Mouse (Mus musculus) bone marrow macrophage, adult 2 months (primary cell): ENCODE measurements around the gene Olfr632.
"Not testable (repeated sequence)": the region's sequence is repeated elsewhere in the genome, so short reads cannot be mapped to it uniquely, and the experiment has no call there.

ENCODE experiments used
- CTCF ChIP-seq: IDR thresholded peaks from 2 replicates; pipeline ENCODE4 v1.5.1; 2012; ENCODE audit warnings: low read depth, mild to moderate bottlenecking, low read length, moderate library complexity
- POLR2A ChIP-seq: IDR thresholded peaks from 2 replicates; pipeline ENCODE4 v1.6.1; 2012; ENCODE audit warnings: mild to moderate bottlenecking, low read depth, low read length, borderline replicate concordance

DNA sequence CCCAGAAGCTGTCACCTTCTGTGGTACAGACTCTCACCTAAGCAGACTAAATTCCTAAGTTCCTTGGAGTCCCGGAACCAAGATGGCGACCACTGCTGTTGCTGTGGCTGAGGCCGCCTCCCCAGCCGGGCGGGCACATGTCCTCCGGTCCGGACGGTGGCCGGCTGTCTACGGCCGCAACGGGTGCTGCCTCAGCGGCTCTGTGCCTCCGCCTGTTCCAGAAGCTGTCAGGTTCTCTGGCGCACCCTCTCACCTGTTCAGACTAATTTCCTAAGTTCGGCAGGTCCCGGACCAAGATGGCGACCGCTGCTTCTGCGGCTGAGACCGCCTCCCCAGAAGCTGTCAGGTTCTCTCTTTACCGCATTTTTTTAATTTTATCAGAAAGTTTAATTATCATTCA, 32.7 kb downstream of the Olfr632 start:
- not testable (repeated sequence) for TF ChIP-seq POLR2A, CTCF
